Mouse (Mus musculus) layer of hippocampus, adult 2 months (tissue): ENCODE measurements at regions not wholly inside any gene's neighbourhood (a gene's known extent, or its start where the extent isn't known, plus 50 kb on each side); places are given as distances from the start of the nearest gene placed in this dataset.

Source experiments
- DNase-seq, 2 experiments: peaks; one replicate each; pipeline ENCODE4 v3.0.0; 2022; ENCODE audit warnings: low spot score in 2 of 2
- H3K27ac ChIP-seq: fragments of 200-600 bp; 2 replicates; pipeline ENCODE4 v1.8.1; 2022
- H3K4me3 ChIP-seq: fragments of 200-600 bp; 2 replicates; pipeline ENCODE4 v1.8.1; 2022; ENCODE audit warnings: mild to moderate bottlenecking
- CTCF ChIP-seq: fragments of 200-600 bp; conservative IDR thresholded peaks from 2 replicates; pipeline ENCODE4 v1.8.1; 2022; ENCODE audit warnings: antibody characterized with exemption, mild to moderate bottlenecking, moderate library complexity

DNA sequence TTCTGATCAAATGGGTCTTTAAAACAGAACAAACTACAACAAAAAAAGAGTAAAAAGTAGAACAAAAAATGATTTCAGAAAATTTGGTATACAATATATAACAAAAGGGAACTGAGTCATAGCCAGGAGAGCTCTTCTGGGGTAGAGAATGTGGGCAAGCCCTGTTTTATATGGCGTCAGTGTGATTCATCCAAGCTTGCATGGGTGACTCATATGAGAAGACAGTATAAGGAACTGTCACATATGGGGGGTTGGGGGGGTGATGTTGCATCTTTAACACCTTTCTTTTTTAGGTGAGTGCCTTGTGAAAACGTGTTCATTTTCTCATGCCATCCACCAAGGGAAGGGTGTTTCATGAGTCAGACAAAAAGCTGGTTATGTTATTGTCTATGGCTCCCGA is 503.7 kb upstream of the Frg1 start:
- no peak overlapping the region for H3K4me3 ChIP-seq
- DNase-seq, result peak in 1 of 2 experiments; percentile 7
- no peak for TF ChIP-seq CTCF
- H3K27ac ChIP-seq, result no peak overlapping the region

DNA sequence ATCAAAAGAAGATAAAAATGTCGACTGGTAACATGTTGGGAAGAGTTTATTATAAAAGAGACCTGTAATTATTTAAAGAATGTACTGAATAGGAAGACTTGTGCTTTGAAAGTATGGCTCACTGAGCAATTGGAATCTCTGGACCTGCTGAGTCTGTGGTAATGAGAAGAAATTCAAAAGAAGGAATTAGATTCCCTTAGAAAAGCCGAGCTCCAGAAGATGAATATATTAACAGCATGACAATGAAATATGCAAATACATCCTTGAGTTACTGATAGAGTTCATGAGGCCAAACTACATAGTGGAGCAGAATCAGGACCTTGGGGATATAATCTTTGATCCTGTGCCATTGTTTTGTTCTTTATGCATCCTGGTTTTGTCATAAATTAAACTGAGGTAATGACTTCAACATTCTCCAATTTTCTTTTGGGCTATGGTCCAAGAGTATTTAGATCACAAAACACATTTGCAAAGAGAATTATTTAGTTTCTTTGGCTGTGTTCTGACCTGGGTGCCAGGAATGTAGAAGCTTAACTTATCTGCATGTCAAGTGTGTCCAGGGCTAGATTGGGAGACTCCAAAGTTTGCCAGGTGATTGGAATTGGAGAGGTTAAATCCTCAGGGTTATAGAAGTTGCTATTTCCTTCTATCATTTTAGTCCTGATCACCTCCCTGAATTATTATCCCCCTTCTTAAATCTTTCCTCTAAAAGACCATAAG is 461.3 kb upstream of the Frg1 start:
- no peak overlapping the region for H3K4me3 ChIP-seq
- no peak for TF ChIP-seq CTCF
- H3K27ac ChIP-seq, result no peak overlapping the region
- DNase-seq, result no peak

- no peak overlapping the region for H3K4me3 ChIP-seq
- DNase-seq, result no peak
- TF ChIP-seq CTCF, result no peak
- H3K27ac ChIP-seq, result no peak overlapping the region
Measured at GRCm38 (mm10) chr8:41869681-41870356, 452.9 kb upstream of the Frg1 start.

DNA sequence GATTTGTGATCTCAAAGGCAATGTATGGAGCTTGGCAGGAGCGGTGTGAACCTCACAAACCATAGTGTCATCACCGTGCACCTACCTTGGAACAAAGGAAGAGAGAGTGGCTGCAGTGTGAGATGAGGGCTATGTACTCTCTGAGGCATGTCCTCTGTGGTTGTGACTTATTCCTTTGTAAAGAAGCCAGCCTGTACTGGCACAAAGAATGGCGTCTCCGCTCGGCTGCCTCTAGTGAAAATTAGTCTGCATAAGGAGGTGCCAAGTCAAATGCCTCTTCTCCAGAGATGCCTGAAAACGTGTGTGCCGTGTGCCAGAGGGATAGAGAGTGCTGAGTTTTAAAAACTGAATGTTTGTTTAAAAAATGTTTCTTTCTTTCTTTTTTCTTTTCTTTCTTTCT is 444.0 kb upstream of the Frg1 start:
- Histone ChIP-seq H3K27ac (no peak overlapping the region), H3K4me3 (no peak overlapping the region)
- no peak for DNase-seq
- no peak for TF ChIP-seq CTCF

DNA sequence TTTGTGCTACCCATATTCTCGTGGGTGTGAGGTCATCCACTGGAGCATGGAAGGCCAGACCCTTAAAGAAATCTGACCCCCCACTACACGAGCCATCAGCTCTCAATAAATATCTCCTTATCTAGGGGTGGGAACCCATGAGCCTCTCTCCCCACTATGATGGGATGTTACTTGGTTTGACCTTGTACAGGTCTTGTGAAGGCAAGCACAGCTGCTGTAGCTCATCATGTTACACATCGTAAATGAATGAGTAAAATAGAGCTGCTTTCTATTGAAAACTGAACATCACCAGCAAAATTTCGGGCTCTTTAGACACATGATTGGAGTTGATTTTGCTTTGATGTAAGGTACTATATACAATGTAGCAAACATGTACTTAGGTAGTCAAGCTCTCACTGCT is 414.8 kb upstream of the Frg1 start:
- no peak overlapping the region for H3K4me3 ChIP-seq
- no peak for DNase-seq
- no peak overlapping the region for H3K27ac ChIP-seq
- no peak for TF ChIP-seq CTCF

DNA sequence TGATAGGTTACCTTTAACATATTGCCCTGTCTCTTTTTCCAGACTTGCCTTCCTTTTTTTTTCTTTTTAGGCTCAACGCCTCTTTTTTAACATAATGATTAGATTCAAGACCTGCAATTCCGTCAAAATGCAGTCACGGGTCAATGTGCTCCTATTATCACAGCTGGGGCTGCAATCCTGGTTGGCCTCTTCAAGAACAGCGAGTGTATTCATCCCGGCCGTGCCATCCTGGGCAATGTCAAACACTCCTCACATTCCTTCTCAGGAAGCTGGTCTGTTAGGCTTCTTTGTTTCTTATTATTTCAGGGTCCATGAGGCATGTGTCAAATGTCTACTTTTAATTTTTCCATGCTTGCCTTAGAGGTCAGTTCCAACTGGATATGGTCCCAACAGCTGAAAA is 413.5 kb upstream of the Frg1 start:
- Histone ChIP-seq H3K27ac (no peak overlapping the region), H3K4me3 (no peak overlapping the region)
- TF ChIP-seq CTCF, result no peak
- no peak for DNase-seq

DNA sequence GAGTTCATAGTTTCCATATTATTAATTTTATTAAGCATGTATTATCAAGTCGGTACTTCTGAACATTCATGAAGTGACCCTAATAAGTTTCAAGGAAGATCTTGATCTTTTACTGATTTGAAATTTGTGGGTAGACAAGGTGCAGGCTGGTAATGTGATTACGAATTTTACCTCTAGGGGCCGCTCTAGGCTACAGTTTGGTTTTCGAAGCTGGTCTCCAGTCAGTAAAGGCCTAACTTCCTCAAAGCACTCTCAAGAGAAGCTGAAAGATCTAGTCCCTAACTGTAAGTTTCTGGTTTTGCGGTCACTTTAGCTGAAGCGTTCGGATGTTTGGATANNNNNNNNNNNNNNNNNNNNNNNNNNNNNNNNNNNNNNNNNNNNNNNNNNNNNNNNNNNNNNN is 408.1 kb upstream of the Frg1 start:
- TF ChIP-seq CTCF, result peak; percentile 87
- peak; percentile 39 to 76 for DNase-seq
- Histone ChIP-seq H3K4me3 (no peak overlapping the region), H3K27ac (no peak overlapping the region)

DNA sequence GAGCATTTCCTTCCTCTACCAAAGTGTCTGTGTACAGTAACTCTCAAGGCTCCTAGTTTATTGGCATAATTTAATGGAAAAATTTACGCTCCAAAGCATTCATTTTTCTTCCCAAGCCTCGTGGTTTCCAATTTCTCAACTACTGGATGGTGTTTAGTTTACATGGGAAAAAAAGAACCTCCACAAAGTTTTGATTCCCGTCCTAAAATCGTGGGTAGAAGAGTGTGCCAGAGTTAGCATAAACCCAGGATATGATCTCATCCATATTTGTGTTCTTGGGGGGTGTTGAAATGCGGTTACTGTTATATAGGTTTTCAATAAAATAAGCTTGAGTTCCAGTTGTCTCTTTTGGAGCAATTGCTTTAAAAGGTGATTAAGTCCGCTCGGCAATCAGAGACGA is 406.2 kb upstream of the Frg1 start:
- DNase-seq, result no peak
- Histone ChIP-seq H3K4me3 (no peak overlapping the region), H3K27ac (no peak overlapping the region)
- TF ChIP-seq CTCF, result no peak

- DNase-seq, result no peak
- no peak for TF ChIP-seq CTCF
- Histone ChIP-seq H3K27ac (no peak overlapping the region), H3K4me3 (no peak overlapping the region)
Measured at GRCm38 (mm10) chr8:41821676-41822075, 404.8 kb upstream of the Frg1 start.

DNA sequence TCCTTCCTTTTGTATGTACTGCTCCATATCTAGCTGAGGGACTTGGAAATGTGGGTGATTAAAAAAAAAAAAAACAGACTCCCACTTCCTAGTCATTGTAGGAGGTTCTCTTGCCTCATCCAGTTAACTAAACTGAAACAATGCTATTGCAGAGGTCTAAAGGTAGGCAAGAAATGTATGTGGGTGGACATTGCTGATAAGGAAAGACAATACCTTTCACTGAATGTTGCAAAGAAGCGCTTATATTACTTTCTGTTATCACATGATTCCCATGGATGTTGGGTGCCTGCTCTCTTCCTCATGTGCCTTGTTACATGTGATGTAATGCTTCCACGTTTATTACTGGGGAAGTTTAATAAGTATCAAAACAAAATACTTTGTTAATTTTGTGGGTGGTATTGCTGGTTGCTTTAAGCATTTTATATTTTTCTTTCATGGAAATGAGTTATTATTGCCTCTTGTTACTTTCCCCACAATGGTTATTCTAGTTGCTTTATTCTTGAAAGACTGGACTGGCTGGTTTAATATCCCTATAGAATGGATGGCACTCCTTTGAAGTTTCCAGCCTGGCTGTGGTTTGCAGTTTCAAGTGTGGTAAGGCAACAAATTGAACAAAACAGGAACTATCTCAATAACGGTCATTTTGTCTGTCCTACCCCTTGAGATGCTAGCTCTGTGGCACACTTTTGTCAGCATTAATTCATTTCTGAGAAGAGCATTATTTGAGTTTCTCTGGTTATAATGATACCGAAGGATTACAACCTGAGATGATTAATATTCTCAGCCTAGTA is 403.9 kb upstream of the Frg1 start:
- DNase-seq, result no peak
- Histone ChIP-seq H3K27ac (no peak overlapping the region), H3K4me3 (no peak overlapping the region)
- TF ChIP-seq CTCF, result no peak

DNA sequence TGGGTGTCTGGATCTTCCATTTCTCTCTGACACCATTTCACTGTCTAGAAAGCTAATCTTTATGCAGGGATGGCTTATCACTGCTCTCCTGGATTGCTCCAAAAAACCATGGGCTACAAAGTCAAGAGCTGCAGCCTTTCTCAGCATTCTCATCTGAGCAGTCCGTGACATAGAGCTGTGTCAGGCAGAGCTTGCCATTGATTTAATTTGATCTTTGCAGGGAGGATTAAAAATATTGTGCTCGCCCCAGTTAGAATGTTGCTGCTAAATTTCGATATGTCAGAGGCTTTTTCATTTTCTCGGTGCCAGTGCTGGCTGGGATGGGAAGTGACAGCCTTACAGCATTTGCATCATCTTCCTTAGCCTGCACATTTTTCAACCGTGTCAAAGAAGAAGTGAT is 401.7 kb upstream of the Frg1 start:
- Histone ChIP-seq H3K4me3 (no peak overlapping the region), H3K27ac (no peak overlapping the region)
- DNase-seq, result no peak
- TF ChIP-seq CTCF, result no peak

DNA sequence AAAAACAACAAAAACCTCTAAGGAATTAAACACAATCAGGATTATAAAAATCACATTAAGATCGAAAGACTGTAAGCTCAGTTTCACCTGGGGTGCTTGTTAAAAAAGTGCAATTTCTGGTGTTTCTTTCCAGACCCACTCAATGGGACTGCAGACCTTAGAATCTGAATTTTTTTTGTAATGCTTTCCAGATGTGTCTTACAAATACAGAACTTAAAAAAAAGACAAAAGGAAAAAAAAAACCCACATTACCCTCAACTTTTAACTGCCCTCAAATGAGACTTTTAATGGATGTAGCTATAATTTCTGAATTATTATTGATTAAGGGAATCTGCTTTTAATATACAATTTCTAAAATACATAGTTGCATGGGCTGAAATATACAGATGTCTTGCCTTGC is 401.2 kb upstream of the Frg1 start:
- no peak for DNase-seq
- Histone ChIP-seq H3K4me3 (no peak overlapping the region), H3K27ac (no peak overlapping the region)
- TF ChIP-seq CTCF, result no peak

GRCm38 (mm10) chr8:41815272-41815671 is 398.4 kb upstream of the Frg1 start:
- H3K27ac ChIP-seq, result no peak overlapping the region
- DNase-seq, result no peak
- TF ChIP-seq CTCF, result no peak
- no peak overlapping the region for H3K4me3 ChIP-seq
